Mouse (Mus musculus): Measurements from ENCODE around the gene Spast. TPM values are rescaled to one million over a fixed set of nuclear protein-coding genes. Genes with fewer than 3 reads are reported as not detected.
A peak's percentile ranks its signal among the peaks of the same experiment; 100 is the strongest.
"Not testable (repeated sequence)": the region's sequence is repeated elsewhere in the genome, so short reads cannot be mapped to it uniquely, and the experiment has no call there.

Gene Spast
- polyA plus RNA-seq, 1 experiment from 2014 or later, result 18.0 TPM

DNA sequence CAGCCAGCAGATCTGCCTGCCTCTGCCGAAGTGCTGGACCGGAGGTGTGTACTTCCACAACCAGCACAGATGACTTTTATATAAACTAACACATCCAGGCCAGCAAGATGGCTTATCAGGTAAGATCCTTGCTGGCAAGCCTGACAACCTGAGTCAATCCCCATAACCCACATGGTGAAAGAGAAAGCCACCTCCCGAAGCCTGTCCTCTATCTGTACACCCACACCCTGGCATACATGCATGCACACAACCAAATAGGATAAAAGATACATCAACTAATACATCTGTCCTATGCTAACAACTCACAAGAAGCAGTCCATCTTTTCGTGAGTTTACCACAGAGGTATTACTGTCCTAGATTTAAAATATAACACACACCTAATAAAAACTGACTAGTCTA lies 34.7 kb upstream of the Spast start:
- H3K36me3 ChIP-seq (replicated peaks), result peaks cover 94% of the 10 kb centered on the region
- no peak overlapping the region for H3K27ac ChIP-seq (replicated peaks)
- no peaks in the 10 kb centered on the region for H3K4me1 ChIP-seq
- no peaks in the 10 kb centered on the region for H3K27me3 ChIP-seq (replicated peaks; ENCODE audit: low read depth, poor library complexity, severe bottlenecking)
- no peak overlapping the region for H3K4me3 ChIP-seq
- WGBS, result 93% methylated on average over 4 of the region's 4 CpGs
- no peak for DNase-seq (ENCODE audit: low spot score)
- H3K9me3 ChIP-seq, result no peaks in the 10 kb centered on the region

DNA sequence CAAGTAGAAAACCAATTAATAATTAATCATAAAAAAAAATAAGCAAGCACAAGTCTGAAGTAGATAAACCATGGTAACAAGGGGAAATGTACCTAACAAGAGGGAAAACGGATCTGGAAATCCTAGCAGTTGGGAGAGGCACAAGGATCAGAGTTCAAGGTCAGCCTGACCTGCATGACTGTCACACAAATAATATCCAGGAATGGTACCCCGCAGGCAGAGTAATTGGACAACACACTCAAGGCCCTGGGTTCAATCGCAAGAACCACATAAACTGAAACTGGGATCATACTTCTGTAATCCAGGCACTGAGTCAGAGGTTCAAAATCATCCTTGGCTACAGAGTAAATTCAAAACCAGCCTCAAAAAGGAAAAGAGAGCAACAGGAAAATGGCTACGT lies 33.2 kb upstream of the Spast start:
- Histone ChIP-seq H3K27me3 (replicated peaks; ENCODE audit: low read depth, poor library complexity, severe bottlenecking) (no peaks in the 10 kb centered on the region), H3K4me3 (no peak overlapping the region), H3K36me3 (replicated peaks) (peaks cover 94% of the 10 kb centered on the region), H3K4me1 (no peaks in the 10 kb centered on the region), H3K9me3 (no peaks in the 10 kb centered on the region), H3K27ac (replicated peaks) (no peak overlapping the region)
- WGBS, result 91% methylated on average over 4 of the region's 4 CpGs
- DNase-seq (ENCODE audit: low spot score), result no peak

DNA sequence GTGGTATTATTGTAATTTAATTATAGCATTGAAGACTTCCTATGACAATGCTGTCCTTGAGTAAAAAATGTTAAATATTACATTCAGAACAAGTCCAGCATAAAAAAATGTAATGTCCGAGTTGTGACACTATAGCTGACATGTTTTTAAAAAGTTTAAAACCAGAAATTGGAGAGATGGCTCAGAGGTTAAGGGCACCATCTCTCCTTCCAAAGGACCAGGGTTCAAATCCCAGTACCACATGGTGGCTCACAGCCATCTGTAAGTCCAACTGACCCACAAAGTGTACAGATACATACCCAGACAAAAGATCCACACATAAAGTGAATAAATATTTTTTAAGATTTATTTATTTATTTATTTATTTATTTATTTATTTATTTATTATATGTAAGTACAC lies 32.8 kb upstream of the Spast start:
- no peak overlapping the region for H3K27ac ChIP-seq (replicated peaks)
- WGBS, result 90% methylated on average over 1 of the region's 1 CpGs
- no peaks in the 10 kb centered on the region for H3K27me3 ChIP-seq (replicated peaks; ENCODE audit: low read depth, poor library complexity, severe bottlenecking)
- DNase-seq (ENCODE audit: low spot score), result no peak
- H3K4me3 ChIP-seq, result no peak overlapping the region
- H3K4me1 ChIP-seq, result no peaks in the 10 kb centered on the region
- peaks cover 94% of the 10 kb centered on the region for H3K36me3 ChIP-seq (replicated peaks)
- H3K9me3 ChIP-seq, result no peaks in the 10 kb centered on the region

DNA sequence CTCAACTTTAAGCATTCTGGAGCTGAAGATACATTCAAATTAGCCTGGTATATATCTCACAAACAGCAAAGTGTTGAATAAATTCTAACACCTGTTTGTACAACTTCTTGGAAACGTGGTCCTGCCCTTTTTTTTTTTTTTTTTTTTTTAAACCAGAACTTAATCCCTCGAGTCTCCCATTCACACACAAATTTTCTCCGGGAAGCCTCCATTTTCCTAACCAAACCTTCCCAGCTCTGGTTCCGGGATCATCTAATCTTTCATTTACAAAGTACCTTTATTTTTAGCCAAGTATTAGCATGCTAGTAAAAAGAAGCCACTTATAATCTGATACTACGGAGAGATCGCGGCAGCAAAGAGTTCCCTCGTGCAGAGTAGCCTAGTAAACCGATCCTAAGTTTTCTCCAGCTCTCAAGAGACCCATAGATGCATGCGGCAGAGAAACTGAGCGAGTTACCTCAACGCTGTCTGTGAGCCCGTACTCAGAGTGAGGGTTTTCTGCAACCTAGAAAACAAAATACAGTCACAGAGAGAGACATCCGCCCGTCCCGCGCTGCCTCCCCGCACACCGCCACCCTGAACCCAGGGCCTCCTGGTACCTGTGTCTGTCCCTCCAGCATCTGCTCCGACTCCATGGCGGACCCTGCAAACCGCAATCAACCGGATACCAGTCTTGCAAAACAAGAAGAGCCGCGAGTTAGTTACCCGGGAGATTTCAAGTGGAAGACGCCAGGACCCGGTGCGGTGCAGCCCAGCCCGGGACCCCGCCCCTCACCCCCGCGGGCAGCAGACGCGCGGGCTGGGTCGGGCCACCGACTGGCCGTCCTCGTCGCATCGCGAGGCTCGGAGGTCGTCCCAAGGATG lies 23.1 kb upstream of the Spast start:
- under 1% methylated on average over 45 of the region's 45 CpGs for WGBS

DNA sequence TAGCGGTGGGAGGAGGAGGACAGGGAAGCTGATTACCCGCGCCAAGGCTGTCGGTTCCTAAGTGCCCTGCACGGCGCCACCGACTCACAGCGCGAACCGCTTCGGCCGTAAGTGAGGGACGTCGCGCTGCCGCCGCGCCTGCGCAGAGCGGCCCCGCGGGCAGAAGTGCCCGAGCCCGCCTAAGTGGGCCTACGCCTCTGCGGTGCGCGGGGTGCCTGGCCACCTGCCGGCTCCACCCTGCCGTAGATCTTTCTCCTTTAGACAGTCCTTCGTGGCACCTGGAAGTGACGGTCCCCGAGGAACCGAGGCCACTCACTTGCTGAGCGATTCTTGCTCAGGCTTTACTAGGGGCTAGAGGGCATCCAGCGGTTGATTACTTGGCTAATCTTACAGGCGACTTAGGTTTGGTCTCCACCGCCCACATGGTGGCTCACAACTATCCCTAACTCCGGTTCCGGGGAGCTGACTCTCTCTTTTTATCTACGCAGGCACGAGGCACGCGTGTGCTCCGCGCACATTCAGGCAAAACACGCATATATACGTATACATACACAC lies 22.4 kb upstream of the Spast start:
- H3K4me1 ChIP-seq, result peaks cover 19% of the 10 kb centered on the region
- peak overlapping the region; percentile 76 for H3K4me3 ChIP-seq
- peaks cover 32% of the 10 kb centered on the region for H3K36me3 ChIP-seq (replicated peaks)
- peak overlapping the region; percentile 95 for H3K27ac ChIP-seq (replicated peaks)
- H3K27me3 ChIP-seq (replicated peaks; ENCODE audit: low read depth, poor library complexity, severe bottlenecking), result no peaks in the 10 kb centered on the region
- H3K9me3 ChIP-seq, result no peaks in the 10 kb centered on the region
- peak; percentile 93 for DNase-seq (ENCODE audit: low spot score)
- WGBS, result under 1% methylated on average over 48 of the region's 48 CpGs

More for the DNA sequence above, 23.1 kb upstream of the Spast start:
- Histone ChIP-seq H3K9me3 (no peaks in the 10 kb centered on the region), H3K4me1 (peaks cover 19% of the 10 kb centered on the region), H3K36me3 (replicated peaks) (peaks cover 39% of the 10 kb centered on the region), H3K4me3 (peak overlapping the region; percentile 76), H3K27me3 (replicated peaks; ENCODE audit: low read depth, poor library complexity, severe bottlenecking) (no peaks in the 10 kb centered on the region), H3K27ac (replicated peaks) (peak overlapping the region; percentile 95)
- DNase-seq (ENCODE audit: low spot score), result no peak

DNA sequence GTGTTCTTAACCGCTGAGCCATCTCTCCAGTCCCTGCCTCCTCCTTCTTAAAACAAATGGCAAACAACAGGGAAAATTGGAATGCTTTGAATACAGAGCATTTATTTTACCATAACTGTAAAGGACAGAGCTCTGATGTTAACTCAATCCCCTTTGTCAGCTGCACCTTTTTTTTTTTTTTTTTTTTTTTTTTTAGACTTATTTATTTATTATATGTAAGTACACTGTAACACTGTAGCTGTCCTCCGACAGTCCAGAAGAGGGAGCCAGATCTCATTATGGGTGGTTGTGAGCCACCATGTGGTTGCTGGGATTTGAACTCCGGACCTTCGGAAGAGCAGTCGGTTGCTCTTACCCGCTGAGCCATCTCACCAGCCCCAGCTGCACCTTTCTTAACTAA lies 20.1 kb upstream of the Spast start:
- no peaks in the 10 kb centered on the region for H3K27me3 ChIP-seq (replicated peaks; ENCODE audit: low read depth, poor library complexity, severe bottlenecking)
- no peak overlapping the region for H3K4me3 ChIP-seq
- no peak for DNase-seq (ENCODE audit: low spot score)
- H3K27ac ChIP-seq (replicated peaks), result no peak overlapping the region
- no peaks in the 10 kb centered on the region for H3K9me3 ChIP-seq
- peaks cover 19% of the 10 kb centered on the region for H3K4me1 ChIP-seq
- H3K36me3 ChIP-seq (replicated peaks), result peaks cover 9% of the 10 kb centered on the region
- WGBS, result 90% methylated on average over 6 of the region's 6 CpGs

DNA sequence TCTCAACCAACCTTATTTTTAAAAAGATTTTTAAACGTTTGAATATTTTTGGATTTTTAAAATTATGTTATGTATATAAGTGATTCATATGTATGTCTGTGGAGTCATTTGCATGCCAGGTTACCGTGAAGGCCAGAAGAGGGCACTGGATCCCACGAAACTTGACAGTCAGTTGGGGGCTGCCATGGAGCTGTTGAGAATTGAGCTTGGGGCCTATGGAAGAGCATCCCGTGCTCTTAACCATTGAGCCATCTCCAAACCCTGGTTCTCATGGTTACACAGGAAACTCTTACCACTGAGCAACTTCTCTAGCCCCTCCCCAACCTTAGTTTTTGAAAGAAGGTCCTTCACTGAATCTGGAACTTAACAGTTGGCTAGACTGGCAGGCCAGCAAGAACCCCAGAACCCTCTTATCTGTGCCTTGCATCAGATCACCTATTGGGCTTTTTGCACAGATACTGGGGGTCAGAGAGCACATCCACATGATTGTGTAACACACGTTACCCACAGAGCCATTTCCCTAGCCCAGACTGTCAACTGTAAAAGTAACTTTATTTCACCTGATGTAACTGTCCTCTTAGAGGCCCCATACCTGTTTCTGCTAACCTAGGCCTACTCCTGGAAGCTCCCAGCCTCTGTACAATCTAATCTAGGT lies 16.3 kb upstream of the Spast start:
- Histone ChIP-seq H3K4me3 (no peak overlapping the region), H3K9me3 (no peaks in the 10 kb centered on the region), H3K27me3 (replicated peaks; ENCODE audit: low read depth, poor library complexity, severe bottlenecking) (no peaks in the 10 kb centered on the region), H3K4me1 (no peaks in the 10 kb centered on the region), H3K27ac (replicated peaks) (no peak overlapping the region), H3K36me3 (replicated peaks) (no peaks in the 10 kb centered on the region)
- DNase-seq (ENCODE audit: low spot score), result no peak
- WGBS, result 57% methylated on average over 5 of the region's 5 CpGs

DNA sequence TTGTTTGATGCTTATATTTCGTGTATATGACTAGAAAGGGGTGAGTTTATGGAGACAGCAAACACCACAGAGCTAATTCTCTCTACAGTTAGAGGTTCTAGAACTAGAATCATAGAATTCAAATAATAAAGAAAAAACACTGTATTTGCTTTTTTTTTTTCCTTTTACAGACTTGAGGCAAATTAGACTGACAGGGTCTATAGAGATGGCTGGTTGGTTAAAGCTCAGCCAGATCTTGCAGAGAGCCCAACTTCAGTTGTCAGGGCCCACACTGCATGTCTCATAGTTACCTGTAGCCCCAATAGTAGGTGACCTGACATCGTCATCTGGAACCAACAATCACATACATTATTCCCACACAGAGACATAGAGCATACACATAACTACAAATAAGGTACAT lies 14.9 kb upstream of the Spast start, which contains the start of gene Dpy30:
TSS of gene Dpy30 (minus strand) at position 101 of the 400 bp plus-strand sequence.
- Histone ChIP-seq H3K4me3 (no peak within 1 kb of the TSS), H3K36me3 (replicated peaks) (no peaks in the 10 kb centered on the region), H3K27ac (replicated peaks) (no peak within 1 kb of the TSS), H3K9me3 (no peaks in the 10 kb centered on the region), H3K27me3 (replicated peaks; ENCODE audit: low read depth, poor library complexity, severe bottlenecking) (no peaks in the 10 kb centered on the region), H3K4me1 (no peaks in the 10 kb centered on the region)
- DNase-seq (ENCODE audit: low spot score), result no peak
- WGBS, result 78% methylated on average over 2 of the region's 2 CpGs

DNA sequence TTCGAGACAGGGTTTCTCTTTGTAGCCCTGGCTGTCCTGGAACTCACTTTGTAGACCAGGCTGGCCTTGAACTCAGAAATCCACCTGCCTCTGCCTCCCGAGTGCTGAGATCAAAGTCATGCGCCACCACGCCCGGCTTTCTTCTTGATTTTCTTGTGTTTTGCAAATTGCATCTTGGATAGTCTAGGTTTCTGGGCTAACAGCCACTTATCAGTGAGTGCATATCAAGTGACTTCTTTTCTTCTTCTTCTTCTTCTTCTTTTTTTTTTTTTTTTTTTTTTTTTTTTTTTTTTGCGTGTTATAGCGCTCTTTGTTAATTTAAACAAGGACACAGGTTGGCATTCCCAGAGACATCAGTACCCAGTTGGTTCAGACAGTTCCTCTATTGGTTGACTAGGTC lies 11.6 kb upstream of the Spast start:
- DNase-seq (ENCODE audit: low spot score); H3K27me3 ChIP-seq (replicated peaks; ENCODE audit: low read depth, poor library complexity, severe bottlenecking); H3K27ac ChIP-seq (replicated peaks); H3K9me3 ChIP-seq; H3K4me3 ChIP-seq; H3K4me1 ChIP-seq; H3K36me3 ChIP-seq (replicated peaks): not testable (repeated sequence)
- 89% methylated on average over 7 of the region's 7 CpGs for WGBS

DNA sequence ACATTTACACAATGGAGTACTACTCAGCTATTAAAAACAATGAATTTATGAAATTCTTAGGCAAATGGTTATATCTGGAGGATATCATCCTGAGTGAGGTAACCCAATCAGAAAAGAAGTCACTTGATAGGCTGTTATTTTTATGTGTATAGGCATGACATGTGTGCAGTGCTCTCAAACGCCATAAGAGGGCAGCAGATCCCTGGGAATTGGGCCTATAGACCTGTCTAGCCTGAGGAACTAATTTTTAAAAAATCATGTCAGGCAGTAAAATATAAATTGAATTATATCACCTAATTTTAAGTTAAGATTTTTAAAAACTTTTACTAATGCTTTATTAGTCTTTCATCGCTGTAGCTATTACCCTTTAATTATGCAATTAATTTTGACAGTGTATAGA lies 10.6 kb upstream of the Spast start:
- H3K27ac ChIP-seq (replicated peaks); H3K27me3 ChIP-seq (replicated peaks; ENCODE audit: low read depth, poor library complexity, severe bottlenecking); H3K9me3 ChIP-seq; H3K4me3 ChIP-seq; H3K4me1 ChIP-seq; H3K36me3 ChIP-seq (replicated peaks): not testable (repeated sequence)
- peak; percentile 63 for DNase-seq (ENCODE audit: low spot score)
- WGBS, result 45% methylated on average over 2 of the region's 2 CpGs

DNA sequence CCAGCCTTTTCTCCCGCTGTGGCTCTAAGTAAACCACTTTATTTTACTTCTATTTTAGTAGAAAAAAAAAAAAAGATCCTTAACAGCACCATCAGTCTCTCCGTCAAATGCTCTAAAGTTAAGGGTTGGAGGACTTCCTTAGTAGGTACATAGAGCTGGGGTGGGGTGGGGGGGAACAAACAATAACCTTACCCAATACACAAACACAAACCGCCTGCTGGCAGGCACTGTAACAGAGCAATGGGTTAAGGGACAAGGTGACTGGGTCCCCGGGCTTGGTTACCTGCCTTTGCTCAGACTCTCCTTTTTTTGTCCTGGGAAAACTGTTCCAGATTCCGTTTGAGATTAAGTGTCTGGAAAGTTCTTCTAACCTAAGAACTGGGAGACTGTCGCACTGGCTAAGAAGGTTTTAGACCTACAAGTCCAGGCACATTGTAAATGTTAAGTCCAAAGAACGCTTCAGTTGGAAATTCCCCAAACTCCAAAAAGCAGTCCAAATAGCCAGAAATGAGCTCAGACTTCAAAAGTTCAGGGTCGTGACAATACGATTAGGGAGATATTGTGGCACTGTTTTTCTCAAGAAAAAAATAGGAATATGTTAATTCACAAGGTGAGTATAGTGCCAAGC lies 7.6 kb upstream of the Spast start:
- 84% methylated on average over 9 of the region's 9 CpGs for WGBS
- Histone ChIP-seq H3K27ac (replicated peaks) (no peak overlapping the region), H3K4me3 (no peak overlapping the region), H3K9me3 (no peaks in the 10 kb centered on the region), H3K36me3 (replicated peaks) (no peaks in the 10 kb centered on the region), H3K4me1 (no peaks in the 10 kb centered on the region), H3K27me3 (replicated peaks; ENCODE audit: low read depth, poor library complexity, severe bottlenecking) (no peaks in the 10 kb centered on the region)
- no peak for DNase-seq (ENCODE audit: low spot score)

DNA sequence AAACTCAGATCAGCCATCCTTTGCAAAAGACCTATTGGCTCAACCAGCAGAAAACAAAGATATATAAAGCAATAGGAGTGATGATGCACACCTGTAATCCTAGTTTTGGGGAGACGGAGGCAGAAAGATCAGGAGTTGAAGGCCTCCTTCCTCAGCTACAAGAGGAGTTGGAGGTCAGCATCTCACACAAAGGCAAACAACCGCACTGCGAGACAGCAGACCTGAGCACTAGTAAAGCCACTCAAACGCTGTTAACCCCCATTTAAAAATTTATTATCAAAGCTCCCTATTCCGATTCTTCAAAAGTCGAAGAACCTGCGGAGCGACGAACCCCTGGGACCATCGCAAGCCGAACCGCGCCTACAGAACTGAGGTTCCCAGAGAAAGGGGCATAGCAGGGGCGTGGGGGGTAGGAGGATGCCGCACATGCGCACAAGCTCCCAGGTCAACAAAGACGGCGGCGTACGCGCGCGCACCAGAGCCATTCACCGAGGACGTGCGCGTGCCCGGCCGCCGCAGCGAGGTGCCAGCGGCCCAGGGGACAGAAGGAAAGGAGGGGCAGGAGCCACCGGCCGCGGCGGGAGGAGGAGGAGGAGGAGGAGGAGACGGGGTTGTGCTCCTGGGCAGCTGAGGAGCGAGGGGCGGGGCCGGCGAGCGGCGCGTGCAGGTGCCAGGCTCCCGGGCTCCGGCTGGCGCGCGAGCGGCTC lies 409 bp upstream of the Spast start:
- Histone ChIP-seq H3K27ac (replicated peaks) (peak overlapping the region; percentile 97), H3K4me3 (peak overlapping the region; percentile 98), H3K27me3 (replicated peaks; ENCODE audit: low read depth, poor library complexity, severe bottlenecking) (no peaks in the 10 kb centered on the region), H3K4me1 (peaks cover 35% of the 10 kb centered on the region), H3K9me3 (no peaks in the 10 kb centered on the region), H3K36me3 (replicated peaks) (peaks cover 12% of the 10 kb centered on the region; the same call in 1 of the 2 replicates)
- WGBS, result under 1% methylated on average over 50 of the region's 50 CpGs
- peak; percentile 98 for DNase-seq (ENCODE audit: low spot score)

All from embryonic facial prominence, embryonic 10.5 days (tissue).